Mouse (Mus musculus) stomach, postnatal 0 days (tissue): ENCODE measurements around the gene Prop1. TPM values are rescaled to one million over a fixed set of nuclear protein-coding genes. Genes with fewer than 3 reads are reported as not detected.

Source experiments
- ATAC-seq: fragments of 200-750 bp; cut with Nextera tagmentation; 2 replicates; pipeline ENCODE4 v1.8.0; 2017; ENCODE audit not compliant: low FRiP score, low TSS enrichment
- DNase-seq: peaks from one replicate; pipeline ENCODE4 v3.0.0-alpha.2; 2016; ENCODE audit warnings: low spot score
- H3K27ac ChIP-seq: fragments of 300-500 bp; sonication (generic); replicated peaks from 2 replicates; pipeline ENCODE4 v1.5.1; 2014; ENCODE audit warnings: mild to moderate bottlenecking, control low read depth
- H3K27me3 ChIP-seq: fragments of 300-500 bp; sonication (generic); 2 replicates; pipeline ENCODE4 v1.6.1; 2014; ENCODE audit warnings: low read length; ENCODE audit not compliant: control insufficient read depth, insufficient read depth
- H3K36me3 ChIP-seq: fragments of 300-500 bp; sonication (generic); 2 replicates; pipeline ENCODE4 v1.6.1; 2014; ENCODE audit warnings: low read length, mixed read lengths; ENCODE audit not compliant: control insufficient read depth, insufficient read depth
- H3K4me1 ChIP-seq: fragments of 300-500 bp; sonication (generic); replicated peaks from 2 replicates; pipeline ENCODE4 v1.6.1; 2014; ENCODE audit warnings: antibody characterized with exemption; ENCODE audit not compliant: control insufficient read depth, insufficient read depth
- H3K4me2 ChIP-seq: fragments of 300-500 bp; sonication (generic); replicated peaks from 2 replicates; pipeline ENCODE4 v1.6.1; 2014; ENCODE audit warnings: low read depth, mild to moderate bottlenecking, control low read depth, moderate library complexity
- H3K4me3 ChIP-seq: fragments of 300-500 bp; sonication (generic); 2 replicates; pipeline ENCODE4 v1.5.1; 2014; ENCODE audit warnings: low read depth, low read length, control low read depth
- H3K9ac ChIP-seq: fragments of 300-500 bp; sonication (generic); 2 replicates; pipeline ENCODE4 v1.6.1; 2014; ENCODE audit warnings: mild to moderate bottlenecking, low read length, control low read depth, mixed read lengths
- H3K9me3 ChIP-seq: fragments of 300-500 bp; sonication (generic); 2 replicates; pipeline ENCODE4 v1.6.1; 2016; ENCODE audit warnings: low read length; ENCODE audit not compliant: control insufficient read depth
- CTCF ChIP-seq: IDR thresholded peaks from 2 replicates; pipeline ENCODE4 v1.5.1; 2016; ENCODE audit warnings: antibody characterized with exemption, low read depth, mild to moderate bottlenecking, moderate library complexity
- EP300 ChIP-seq: optimal IDR thresholded peaks from 2 replicates; pipeline ENCODE3; 2016; ENCODE audit warnings: antibody characterized with exemption
- WGBS: fragments of 180-500 bp; shearing (Covaris S2); extraction: QIAGEN DNeasy Blood & Tissue Kit; methylation state at CpG from one replicate; pipeline ENCODE4 v1.1.7; 2014; 5-methylcytosine and 5-hydroxymethylcytosine counted together
- polyA plus RNA-seq: library from polyadenylated mRNA; unstranded; fragments of >200 nt; fragmentation: Nextera tagmentation; extraction: Ambion mirVana; gene quantifications from 2 replicates; pipeline ENCODE4 v1.2.1, GENCODE M21; 2015

The Prop1 gene
- polyA plus RNA-seq = not detected in 2 replicates

DNA sequence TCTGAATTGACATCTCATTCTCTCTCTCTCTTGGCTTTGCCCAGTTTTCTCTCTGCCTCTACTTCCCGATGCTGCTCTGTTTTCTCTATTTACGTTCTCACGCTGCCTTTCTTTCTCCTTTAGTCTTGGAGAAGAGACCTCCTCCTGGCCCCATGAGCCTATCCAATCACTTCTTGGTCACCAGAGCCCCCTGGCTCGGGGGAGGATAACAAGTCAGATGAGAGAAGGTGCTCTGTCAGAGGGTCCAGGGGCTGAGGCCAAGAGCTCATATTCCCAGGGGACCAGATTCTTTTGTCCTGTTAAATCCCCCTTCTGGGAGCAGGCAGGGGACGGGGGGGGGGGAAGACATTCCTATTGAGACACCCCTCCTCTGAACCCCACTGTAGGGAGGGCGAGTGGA lies at the start of gene Prop1:
Prop1 (minus strand) TSS at position 101 of the 400 bp plus-strand sequence.
- Histone ChIP-seq H3K36me3 (no peaks in the 10 kb centered on the region), H3K27me3 (no peaks in the 10 kb centered on the region), H3K27ac (no peak within 1 kb of the TSS), H3K4me3 (no peak within 1 kb of the TSS), H3K9me3 (no peaks in the 10 kb centered on the region), H3K4me1 (no peaks in the 10 kb centered on the region), H3K4me2 (no peak within 1 kb of the TSS), H3K9ac (no peak within 1 kb of the TSS)
- ATAC-seq (no peak), DNase-seq (no peak)
- TF ChIP-seq CTCF (no peak), EP300 (no peak)
- 72% methylated on average over 6 of the region's 6 CpGs for WGBS

GRCm38 (mm10) chr11:51003296-51003695 lies 49.7 kb upstream of the Prop1 start, which contains the start of gene Olfr51:
TSS of gene Olfr51 (plus strand) at chr11:51003596.
- Histone ChIP-seq H3K4me2 (no peak within 1 kb of the TSS), H3K4me3 (no peak within 1 kb of the TSS), H3K27me3 (no peaks in the 10 kb centered on the region), H3K27ac (no peak within 1 kb of the TSS), H3K4me1 (no peaks in the 10 kb centered on the region), H3K9me3 (no peaks in the 10 kb centered on the region), H3K36me3 (no peaks in the 10 kb centered on the region), H3K9ac (no peak within 1 kb of the TSS)
- 58% methylated on average over 5 of the region's 5 CpGs for WGBS
- ATAC-seq (no peak), DNase-seq (no peak)
- no peak for TF ChIP-seq CTCF
- no peak for TF ChIP-seq EP300

DNA sequence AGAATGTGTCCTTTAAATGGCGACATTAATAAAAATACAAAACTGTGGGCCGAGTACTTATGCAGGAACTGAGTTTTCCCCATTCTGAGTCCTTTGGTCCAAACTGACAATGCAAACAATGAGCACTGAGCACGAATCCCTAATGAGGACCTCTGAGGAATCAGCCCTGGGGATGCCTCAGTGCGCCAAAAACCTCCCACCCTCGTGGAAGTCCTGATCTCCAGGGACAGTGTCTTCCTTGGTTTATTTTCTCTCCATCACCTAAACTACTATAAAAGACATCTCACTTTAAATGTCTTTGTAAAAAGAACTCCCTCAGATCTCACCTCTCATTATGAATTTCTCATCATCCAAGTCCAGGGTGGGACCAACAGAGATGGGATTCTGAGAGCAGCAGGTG lies 28.1 kb upstream of the Prop1 start, which contains the start of gene Olfr1377:
Olfr1377 (plus strand) TSS at position 301 of the 400 bp plus-strand sequence.
- Histone ChIP-seq H3K9ac (no peak within 1 kb of the TSS), H3K4me2 (no peak within 1 kb of the TSS), H3K4me1 (no peaks in the 10 kb centered on the region), H3K4me3 (no peak within 1 kb of the TSS), H3K36me3 (no peaks in the 10 kb centered on the region), H3K9me3 (no peaks in the 10 kb centered on the region), H3K27me3 (no peaks in the 10 kb centered on the region), H3K27ac (no peak within 1 kb of the TSS)
- DNase-seq (no peak), ATAC-seq (no peak)
- TF ChIP-seq EP300 (no peak), CTCF (no peak)
- 69% methylated on average over 5 of the region's 5 CpGs for WGBS

DNA sequence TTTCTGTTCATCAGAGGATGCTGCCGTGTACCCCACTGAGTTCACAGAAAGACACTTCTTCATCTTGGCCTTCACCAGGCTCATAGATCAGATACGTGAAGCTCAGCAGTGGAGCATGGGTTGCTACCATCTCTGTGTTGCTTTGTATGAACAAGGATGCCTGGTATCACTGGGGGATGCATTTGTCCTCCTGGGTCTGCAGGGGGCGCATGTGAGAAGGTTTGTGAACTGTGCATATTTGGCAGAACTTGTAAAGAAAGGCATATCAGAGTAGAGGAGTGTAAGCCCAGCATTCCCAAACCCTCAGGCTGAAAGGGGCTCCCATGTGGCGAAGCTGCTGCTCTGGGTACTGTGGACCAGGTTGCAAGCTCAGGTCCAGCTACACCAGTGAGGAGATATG lies 23.7 kb upstream of the Prop1 start:
- no peaks in the 10 kb centered on the region for H3K36me3 ChIP-seq
- no peak overlapping the region for H3K4me2 ChIP-seq
- no peaks in the 10 kb centered on the region for H3K27me3 ChIP-seq
- ATAC-seq (no peak), DNase-seq (no peak)
- no peaks in the 10 kb centered on the region for H3K4me1 ChIP-seq
- peak; percentile 38 for TF ChIP-seq CTCF
- TF ChIP-seq EP300 = no peak
- H3K9ac ChIP-seq = no peak overlapping the region
- H3K4me3 ChIP-seq = no peak overlapping the region
- no peaks in the 10 kb centered on the region for H3K9me3 ChIP-seq
- H3K27ac ChIP-seq = no peak overlapping the region
- WGBS = 65% methylated on average over 4 of the region's 4 CpGs

DNA sequence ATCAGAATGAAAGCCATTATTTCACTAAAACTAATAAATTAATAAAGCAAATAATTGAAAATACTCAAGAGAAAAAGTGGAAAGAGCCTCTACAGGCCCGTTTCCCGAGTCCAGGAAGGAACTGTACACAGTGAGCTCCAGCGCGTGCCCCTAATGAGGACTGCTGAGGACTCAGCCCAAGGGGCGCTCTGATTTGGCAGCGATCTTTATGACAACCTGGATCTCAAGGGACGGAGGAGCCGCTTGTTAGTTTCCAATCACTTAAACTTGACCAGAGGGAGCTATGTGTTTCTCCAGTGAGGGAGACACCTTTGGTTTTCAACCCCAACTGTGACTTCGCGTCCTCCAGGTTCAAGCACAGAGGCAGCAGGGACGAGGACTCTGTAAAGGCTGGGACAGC lies 12.7 kb upstream of the Prop1 start, which contains the start of gene Olfr1378:
Olfr1378 (plus strand) TSS at position 301 of the 400 bp plus-strand sequence.
- no peak within 1 kb of the TSS for H3K4me2 ChIP-seq
- H3K27me3 ChIP-seq = no peaks in the 10 kb centered on the region
- no peaks in the 10 kb centered on the region for H3K4me1 ChIP-seq
- ATAC-seq (no peak), DNase-seq (no peak)
- 85% methylated on average over 11 of the region's 11 CpGs for WGBS
- H3K36me3 ChIP-seq = no peaks in the 10 kb centered on the region
- no peaks in the 10 kb centered on the region for H3K9me3 ChIP-seq
- no peak within 1 kb of the TSS for H3K4me3 ChIP-seq
- TF ChIP-seq CTCF = no peak
- no peak for TF ChIP-seq EP300
- no peak within 1 kb of the TSS for H3K27ac ChIP-seq
- no peak within 1 kb of the TSS for H3K9ac ChIP-seq

GRCm38 (mm10) chr11:50964886-50965285 lies 11.3 kb upstream of the Prop1 start:
- ATAC-seq (no peak), DNase-seq (no peak)
- Histone ChIP-seq H3K4me1 (no peaks in the 10 kb centered on the region), H3K4me3 (no peak overlapping the region), H3K36me3 (no peaks in the 10 kb centered on the region), H3K4me2 (no peak overlapping the region), H3K9me3 (no peaks in the 10 kb centered on the region), H3K27me3 (no peaks in the 10 kb centered on the region), H3K9ac (no peak overlapping the region), H3K27ac (no peak overlapping the region)
- TF ChIP-seq CTCF = no peak
- peak; percentile 38 for TF ChIP-seq EP300
- WGBS = 79% methylated on average over 2 of the region's 2 CpGs
